Mouse (Mus musculus): ENCODE measurements around the gene Mxi1.
"Not testable (repeated sequence)": the region's sequence is repeated elsewhere in the genome, so short reads cannot be mapped to it uniquely, and the experiment has no call there.

DNA sequence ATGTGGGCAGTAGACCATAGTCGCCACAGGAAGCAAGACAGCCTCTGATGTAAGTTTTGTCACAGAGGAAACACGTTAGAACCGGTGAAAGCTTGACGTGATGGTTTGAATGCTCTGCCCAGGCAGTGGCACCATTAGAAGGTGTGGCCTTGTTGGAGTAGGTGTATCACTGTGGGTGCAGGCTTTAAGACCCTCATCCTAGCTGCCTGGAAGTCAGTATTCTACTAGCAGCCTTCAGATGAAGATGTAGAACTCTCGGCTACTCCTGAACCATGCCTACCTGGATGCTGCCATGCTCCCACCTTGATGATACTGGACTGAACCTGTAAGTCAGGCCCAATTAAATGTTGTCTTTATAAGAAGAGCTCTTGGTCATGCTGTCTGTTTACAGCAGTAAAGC, 85.5 kb downstream of the Mxi1 start:
- not testable (repeated sequence) for TF ChIP-seq EP300, CTCF (IDR thresholded peaks at IDR 0.05)

Data from lung, postnatal 0 days (tissue).